Mouse (Mus musculus) ES-Bruce4 (cell line): Measurements from ENCODE around the gene Nipbl.

Source experiments
- CTCF ChIP-seq: IDR thresholded peaks from one replicate; pipeline ENCODE4 v1.8.1; 2011; ENCODE audit warnings: low read depth, low read length
- POLR2A ChIP-seq: IDR thresholded peaks from one replicate; pipeline ENCODE4 v1.8.1; 2011; ENCODE audit warnings: low read length; ENCODE audit not compliant: insufficient read depth

DNA sequence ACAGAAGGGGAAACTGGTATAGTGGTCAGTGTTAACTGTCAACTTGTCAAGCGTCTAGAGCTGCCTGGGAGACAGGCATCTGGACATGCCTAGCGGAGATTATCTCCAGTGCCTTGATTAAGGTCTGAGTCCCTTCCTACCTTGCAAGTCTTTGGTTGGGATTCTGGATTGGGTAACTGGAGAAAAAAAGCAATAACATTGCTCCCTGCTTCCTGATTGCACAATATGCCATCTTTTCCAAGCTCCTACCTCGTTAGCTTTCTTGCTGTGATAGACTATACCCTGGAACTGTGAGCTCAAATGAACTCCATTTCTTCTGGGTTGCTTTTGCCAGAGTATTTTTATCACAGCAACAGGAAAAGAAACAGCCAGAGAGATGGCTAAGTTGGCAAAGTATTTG is 30.9 kb downstream of the Nipbl start:
- TF ChIP-seq POLR2A: no peak
- TF ChIP-seq CTCF: no peak
